Mouse (Mus musculus) liver, embryonic 14.5 days (tissue): ENCODE measurements at regions not wholly inside any gene's neighbourhood (a gene's known extent, or its start where the extent isn't known, plus 50 kb on each side); places are given as distances from the start of the nearest gene placed in this dataset.

Experiments
- ATAC-seq: fragments of 200-750 bp; cut with Nextera tagmentation; 2 replicates; pipeline ENCODE4 v1.8.0; 2017; ENCODE audit warnings: moderate number of reproducible peaks, mild to moderate bottlenecking, moderate library complexity; ENCODE audit not compliant: insufficient read depth
- DNase-seq, 3 experiments: peaks; one replicate each; pipeline ENCODE4 v3.0.0-alpha.2; 2012 to 2013; ENCODE audit warnings: low read depth in 3 of 3, low spot score in 3 of 3
- H3K27ac ChIP-seq: fragments of 300-500 bp; sonication (generic); 2 replicates; pipeline ENCODE4 v1.5.1; 2014; ENCODE audit warnings: moderate library complexity, mild to moderate bottlenecking, control low read depth, inconsistent platforms
- H3K27me3 ChIP-seq: fragments of 300-500 bp; sonication (generic); 2 replicates; pipeline ENCODE4 v1.6.1; 2014; ENCODE audit warnings: mild to moderate bottlenecking, low read length, moderate library complexity; ENCODE audit not compliant: control insufficient read depth, insufficient read depth
- H3K36me3 ChIP-seq: fragments of 300-500 bp; sonication (generic); replicated peaks from 2 replicates; pipeline ENCODE4 v1.6.1; 2014; ENCODE audit warnings: low read depth; ENCODE audit not compliant: control insufficient read depth, insufficient read depth
- H3K4me1 ChIP-seq, 2 experiments: fragments of 200-500 bp in 1 of 2; fragments of 300-500 bp in 1 of 2; sonication (generic) in 1 of 2; replicated peaks; 2 replicates each; pipeline ENCODE4 v1.6.1; 2012 to 2014; ENCODE audit warnings: antibody characterized with exemption in 1 of 2, inconsistent platforms in 1 of 2, low read length in 1 of 2; ENCODE audit not compliant: control insufficient read depth in 2 of 2, insufficient read depth in 2 of 2
- H3K4me2 ChIP-seq: fragments of 300-500 bp; sonication (generic); 2 replicates; pipeline ENCODE4 v1.6.1; 2014; ENCODE audit warnings: low read depth, mild to moderate bottlenecking, control low read depth, moderate library complexity
- H3K4me3 ChIP-seq, 2 experiments: fragments of 200-500 bp in 1 of 2; fragments of 300-500 bp in 1 of 2; sonication (generic) in 1 of 2; 2 replicates each; pipeline ENCODE4 v1.5.1; 2012 to 2014; ENCODE audit warnings: low read depth in 2 of 2, low read length in 2 of 2, mild to moderate bottlenecking in 2 of 2, control low read depth in 1 of 2, inconsistent platforms in 1 of 2, moderate library complexity in 1 of 2; ENCODE audit not compliant: insufficient read depth in 1 of 2
- H3K9ac ChIP-seq: fragments of 300-500 bp; sonication (generic); replicated peaks from 2 replicates; pipeline ENCODE4 v1.6.1; 2014; ENCODE audit warnings: mild to moderate bottlenecking, control low read depth, moderate library complexity
- H3K9me3 ChIP-seq: fragments of 300-500 bp; sonication (generic); 2 replicates; pipeline ENCODE4 v1.6.1; 2016; ENCODE audit warnings: low read length, mixed read lengths; ENCODE audit not compliant: control insufficient read depth
- CTCF ChIP-seq: IDR thresholded peaks from 2 replicates; pipeline ENCODE4 v1.5.1; 2016; ENCODE audit warnings: antibody characterized with exemption, low read depth, control low read depth
- EP300 ChIP-seq: IDR thresholded peaks from 2 replicates; pipeline ENCODE4 v1.6.1; 2016; ENCODE audit warnings: antibody characterized with exemption, low read depth
- WGBS: fragments of 180-500 bp; shearing (Covaris S2); extraction: QIAGEN DNeasy Blood & Tissue Kit; methylation state at CpG from one replicate; pipeline ENCODE4 v1.1.7; 2014; ENCODE audit not compliant: insufficient replicate concordance; 5-methylcytosine and 5-hydroxymethylcytosine counted together

DNA sequence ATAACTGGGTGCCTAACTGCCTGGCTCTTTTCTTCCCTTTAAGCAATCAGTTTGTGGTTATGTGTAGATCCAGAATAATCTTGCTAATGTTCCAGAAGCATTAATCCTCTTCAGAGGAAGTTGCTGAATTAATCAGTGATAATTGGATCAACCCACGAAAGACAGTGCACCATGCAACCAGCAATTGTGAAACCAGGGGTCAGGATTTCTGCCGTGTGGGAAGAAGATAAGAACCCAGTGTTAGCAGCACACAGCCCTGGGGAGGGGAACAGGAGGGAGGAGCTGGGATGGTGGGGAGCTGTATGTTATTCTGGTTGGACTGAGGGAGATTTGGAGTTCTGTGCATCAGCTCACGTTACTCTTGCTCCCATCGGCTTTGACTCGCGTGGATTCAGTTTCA lies 75.5 kb upstream of the Gm5148 start:
- no peaks in the 10 kb centered on the region for H3K36me3 ChIP-seq
- no peak overlapping the region for H3K4me3 ChIP-seq
- H3K27me3 ChIP-seq = no peaks in the 10 kb centered on the region
- H3K9me3 ChIP-seq = no peaks in the 10 kb centered on the region
- ATAC-seq (no peak), DNase-seq (no peak)
- no peak overlapping the region for H3K27ac ChIP-seq
- WGBS = 40% methylated on average over 6 of the region's 6 CpGs
- no peak overlapping the region for H3K9ac ChIP-seq
- no peaks in the 10 kb centered on the region for H3K4me1 ChIP-seq
- no peak overlapping the region for H3K4me2 ChIP-seq
- TF ChIP-seq CTCF (no peak), EP300 (no peak)

GRCm38 (mm10) chr3:37789711-37790110 lies 65.4 kb upstream of the Gm5148 start:
- TF ChIP-seq EP300 (no peak), CTCF (no peak)
- no peaks in the 10 kb centered on the region for H3K36me3 ChIP-seq
- no peak for DNase-seq
- H3K9ac ChIP-seq = no peak overlapping the region
- H3K4me2 ChIP-seq = no peak overlapping the region
- H3K27ac ChIP-seq = no peak overlapping the region
- 57% methylated on average over 7 of the region's 7 CpGs for WGBS
- no peak for ATAC-seq
- no peaks in the 10 kb centered on the region for H3K4me1 ChIP-seq
- H3K9me3 ChIP-seq = no peaks in the 10 kb centered on the region
- H3K27me3 ChIP-seq = no peaks in the 10 kb centered on the region
- no peak overlapping the region for H3K4me3 ChIP-seq

- ATAC-seq = no peak
- H3K4me2 ChIP-seq = no peak overlapping the region
- 50% methylated on average over 11 of the region's 11 CpGs for WGBS
- no peaks in the 10 kb centered on the region for H3K27me3 ChIP-seq
- no peak overlapping the region for H3K9ac ChIP-seq
- H3K27ac ChIP-seq = no peak overlapping the region
- DNase-seq = no peak
- no peak overlapping the region for H3K4me3 ChIP-seq
- TF ChIP-seq EP300 (no peak), CTCF (no peak)
- H3K36me3 ChIP-seq = no peaks in the 10 kb centered on the region
- no peaks in the 10 kb centered on the region for H3K4me1 ChIP-seq
- no peaks in the 10 kb centered on the region for H3K9me3 ChIP-seq
Measured at GRCm38 (mm10) chr3:37789143-37789697, 64.9 kb upstream of the Gm5148 start.

- DNase-seq = no peak
- Histone ChIP-seq H3K36me3 (no peaks in the 10 kb centered on the region), H3K9me3 (no peaks in the 10 kb centered on the region), H3K27ac (no peak overlapping the region), H3K9ac (no peak overlapping the region), H3K4me3 (no peak overlapping the region), H3K4me1 (no peaks in the 10 kb centered on the region), H3K27me3 (no peaks in the 10 kb centered on the region), H3K4me2 (no peak overlapping the region)
- TF ChIP-seq EP300 = no peak
- TF ChIP-seq CTCF = no peak
- ATAC-seq = no peak
- WGBS = 36% methylated on average over 9 of the region's 9 CpGs
Measured at GRCm38 (mm10) chr3:37788366-37788765, 64.1 kb upstream of the Gm5148 start.

DNA sequence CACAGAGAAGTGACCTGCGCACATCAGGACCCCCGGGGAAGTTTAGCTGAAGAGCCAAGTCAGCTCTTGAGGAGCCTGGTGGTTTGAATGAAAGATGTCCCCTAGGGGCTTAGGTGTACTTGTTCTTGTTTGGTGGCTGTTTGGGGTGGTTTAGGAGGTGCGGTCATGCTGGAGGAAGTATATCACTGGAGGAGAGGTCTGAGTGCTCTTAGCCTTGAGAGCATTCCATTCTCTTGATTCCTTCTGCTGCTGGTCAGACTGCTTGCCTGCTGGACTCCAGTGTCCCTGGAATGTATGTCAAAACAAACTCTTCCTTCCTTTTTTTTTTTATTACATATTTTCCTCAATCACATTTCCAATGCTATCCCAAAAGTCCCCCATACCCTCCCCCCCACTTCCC lies 62.5 kb upstream of the Gm5148 start:
- Histone ChIP-seq H3K4me2 (no peak overlapping the region), H3K4me3 (no peak overlapping the region), H3K9me3 (no peaks in the 10 kb centered on the region), H3K36me3 (no peaks in the 10 kb centered on the region), H3K27ac (no peak overlapping the region), H3K4me1 (no peaks in the 10 kb centered on the region), H3K9ac (no peak overlapping the region), H3K27me3 (no peaks in the 10 kb centered on the region)
- DNase-seq = no peak
- 75% methylated on average over 3 of the region's 3 CpGs for WGBS
- ATAC-seq = no peak
- TF ChIP-seq EP300 (no peak), CTCF (no peak)
